Mouse (Mus musculus) left cerebral cortex, adult 2 months (tissue): Measurements from ENCODE around the gene Ccdc85b. TPM values are rescaled to one million over a fixed set of nuclear protein-coding genes. Genes with fewer than 3 reads are reported as not detected.
A peak's percentile ranks its signal among the peaks of the same experiment; 100 is the strongest.
"Not testable (repeated sequence)": the region's sequence is repeated elsewhere in the genome, so short reads cannot be mapped to it uniquely, and the experiment has no call there.

Experiments used
- DNase-seq, 2 experiments: peaks; one replicate each; pipeline ENCODE4 v3.0.0; 2021 to 2022; ENCODE audit warnings: low spot score in 2 of 2, mixed read lengths in 1 of 2; ENCODE audit errors: extremely low spot score in 1 of 2
- H3K27ac ChIP-seq: fragments of 200-600 bp; 2 replicates; pipeline ENCODE4 v1.8.1; 2022
- H3K4me3 ChIP-seq: fragments of 200-600 bp; 2 replicates; pipeline ENCODE4 v1.8.1; 2022
- CTCF ChIP-seq: fragments of 200-600 bp; IDR thresholded peaks from 2 replicates; pipeline ENCODE4 v1.8.1; 2022; ENCODE audit warnings: antibody characterized with exemption, mild to moderate bottlenecking, moderate library complexity
- intact Hi-C: fragments of 180-260 bp; cut with DNase I; formaldehyde crosslinking; loops from one replicate; pipeline ENCODE4 v1.15.1; 2025
- long read RNA-seq, 2 experiments: library from polyadenylated mRNA; stranded (forward); transcript quantifications; one replicate each; pipeline ENCODE4 v2.0.0; 2021; ENCODE audit warnings: borderline mapping rate in 2 of 2
- total RNA-seq, 2 experiments: library from RNA; stranded (reverse); gene quantifications; 2 replicates each; pipeline ENCODE4 v1.2.3; 2021

Gene Ccdc85b
- 10 to 100 TPM; 29.5 to 30.6 TPM for total RNA-seq
- long read RNA-seq, experiment 1, full-length matches to known transcripts = 88 of 88 reads
- long read RNA-seq, experiment 1, partial matches to known transcripts = 0 of 88 reads
- long read RNA-seq, experiment 1, other reads (novel, unspliced or antisense) = 0 of 88 reads
- long read RNA-seq, experiment 2, full-length matches to known transcripts = 61 of 61 reads
- long read RNA-seq, experiment 2, partial matches to known transcripts = 0 of 61 reads
- long read RNA-seq, experiment 2, other reads (novel, unspliced or antisense) = 0 of 61 reads

DNA sequence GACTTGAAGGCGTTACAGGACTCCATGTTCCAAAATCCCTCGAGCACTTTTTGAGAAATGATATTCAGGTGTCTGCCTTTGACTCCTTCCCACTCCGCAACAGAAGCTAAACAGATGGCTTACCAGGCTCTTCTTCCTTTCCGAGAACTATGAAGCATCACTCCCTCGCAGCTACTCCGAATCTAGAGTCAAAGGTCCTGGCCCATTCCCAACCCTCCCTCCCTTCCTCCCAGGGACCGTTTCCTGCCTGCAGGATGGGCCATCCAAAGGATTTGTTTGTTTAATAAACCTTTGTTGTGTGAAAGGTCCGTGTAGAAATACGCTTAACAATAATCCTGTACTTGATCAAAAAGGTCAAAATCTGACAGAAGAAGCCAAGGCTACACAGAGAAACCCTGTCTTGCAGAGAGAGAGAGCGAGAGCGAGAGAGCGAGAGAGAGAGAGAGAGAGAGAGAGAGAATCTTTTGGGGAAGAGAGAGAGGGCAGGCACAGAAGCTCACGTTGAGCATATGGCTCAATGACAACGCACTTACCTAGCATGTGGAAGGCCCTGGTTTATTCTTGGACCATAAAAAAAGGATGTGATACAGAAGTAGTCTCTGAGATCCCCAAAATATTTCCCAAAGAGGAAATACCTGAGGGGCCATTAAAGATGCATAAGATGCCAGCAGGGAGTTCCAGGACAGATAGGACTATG, at the start of gene Ccdc85b:
TSS of gene Ccdc85b (minus strand) at position 149 of the 697 bp plus-strand sequence.
- TF ChIP-seq CTCF = no peak
- peak within 1 kb of the TSS; percentile 99 for H3K27ac ChIP-seq
- intact Hi-C loops = loop anchor here (2.0 kb wide), 2 partner anchors 31 to 33 kb away; partner anchors contain the start of genes AI837181, Drap1 and Mus81
- DNase-seq = no peak
- H3K4me3 ChIP-seq = peak within 1 kb of the TSS; percentile 63

DNA sequence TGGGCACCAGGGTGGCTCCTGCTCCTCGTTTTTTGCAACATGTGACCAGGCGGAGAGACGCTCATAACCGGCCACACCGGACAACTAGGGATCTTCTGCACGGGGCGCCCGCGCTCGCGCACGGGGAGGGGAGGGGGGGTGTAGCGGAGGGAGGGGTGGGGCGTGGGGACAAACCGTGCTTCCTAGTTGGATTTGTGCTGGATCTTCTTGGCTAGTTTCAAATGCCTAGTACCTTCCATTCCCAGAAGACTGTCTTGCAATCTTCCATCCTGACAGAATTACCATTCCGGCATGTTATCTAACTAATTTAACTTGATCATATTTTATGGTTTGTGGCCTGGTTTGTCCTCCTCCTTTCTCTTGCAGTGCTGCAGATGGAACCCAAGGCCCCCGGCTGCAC, 46.0 kb upstream of the Ccdc85b start, which contains the start of gene 1700020D05Rik:
TSS of gene 1700020D05Rik (minus strand) at position 101 of the 400 bp plus-strand sequence.
- TF ChIP-seq CTCF = no peak
- intact Hi-C loops = no loop called here
- H3K4me3 ChIP-seq = no peak within 1 kb of the TSS
- DNase-seq = no peak
- H3K27ac ChIP-seq = no peak within 1 kb of the TSS

DNA sequence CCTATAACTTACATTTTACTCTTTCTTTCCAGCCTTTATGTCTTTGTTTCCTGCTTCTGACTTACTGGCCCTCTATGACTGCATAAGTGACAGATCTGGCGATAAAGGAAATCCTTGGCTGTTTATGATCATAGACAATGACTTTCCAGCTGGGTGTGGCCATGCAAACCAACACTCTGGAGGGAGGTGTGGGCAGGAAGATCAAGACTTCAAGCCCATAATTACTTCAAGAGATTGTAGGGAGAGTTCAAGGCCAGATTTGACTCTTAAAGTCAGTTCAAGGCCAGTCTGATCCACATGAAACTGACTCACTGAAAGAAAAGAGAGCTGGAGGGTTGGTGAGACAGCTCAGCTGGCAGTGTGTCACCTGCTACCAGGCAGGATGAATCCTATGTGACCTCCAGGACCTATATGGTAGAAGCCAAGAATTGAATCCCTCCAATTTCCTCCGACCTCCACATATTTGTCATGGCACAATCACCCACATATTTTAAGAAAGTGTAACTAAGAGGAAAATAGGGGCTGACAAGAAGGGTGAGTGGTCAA, 42.7 kb upstream of the Ccdc85b start:
- no peak overlapping the region for H3K4me3 ChIP-seq
- intact Hi-C loops = no loop called here
- no peak for TF ChIP-seq CTCF
- H3K27ac ChIP-seq = no peak overlapping the region
- no peak for DNase-seq

GRCm38 (mm10) chr19:5496052-5496370, 38.3 kb upstream of the Ccdc85b start:
- no peak for TF ChIP-seq CTCF
- intact Hi-C loops = no loop called here
- no peak for DNase-seq

DNA sequence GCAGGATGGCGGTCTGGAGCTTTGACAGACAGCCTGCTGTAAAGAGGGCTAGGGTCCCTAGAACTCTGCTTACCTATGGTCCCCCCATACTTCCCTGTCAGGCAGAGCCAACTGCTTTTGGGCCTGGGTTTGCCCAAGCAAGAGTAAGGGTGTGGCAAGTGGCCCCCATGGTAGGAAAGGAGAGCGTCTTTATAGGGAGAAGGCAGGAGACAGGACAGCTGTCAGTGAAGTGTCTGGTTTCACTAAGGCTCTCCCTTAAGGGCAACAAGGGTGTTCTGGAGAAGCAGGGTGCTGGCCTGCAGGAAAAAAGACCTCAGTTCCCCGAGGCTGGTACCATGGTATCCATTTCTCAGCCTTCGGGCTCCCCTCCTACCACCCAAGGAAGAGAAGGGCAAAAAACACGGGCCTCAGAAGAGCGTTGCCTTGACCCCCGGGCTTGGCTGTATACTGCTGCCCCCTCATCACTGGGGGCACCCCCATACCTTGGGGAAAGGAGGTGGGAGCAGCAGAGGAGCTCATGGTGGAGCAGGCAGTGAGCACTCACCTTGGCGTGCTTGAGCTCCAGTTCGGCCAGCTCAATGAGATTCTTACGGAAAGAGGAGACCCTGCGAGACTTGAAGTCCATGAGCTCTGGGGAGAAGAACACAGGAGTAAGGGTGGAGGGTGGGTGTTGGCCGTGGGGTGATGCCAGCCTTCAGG, 37.8 kb upstream of the Ccdc85b start:
- DNase-seq = no peak
- no peak for TF ChIP-seq CTCF
- Histone ChIP-seq H3K27ac (no peak overlapping the region), H3K4me3 (no peak overlapping the region)
- intact Hi-C loops = no loop called here

More at GRCm38 (mm10) chr19:5496052-5496370, 38.3 kb upstream of the Ccdc85b start:
- H3K27ac ChIP-seq = no peak overlapping the region
- no peak overlapping the region for H3K4me3 ChIP-seq

DNA sequence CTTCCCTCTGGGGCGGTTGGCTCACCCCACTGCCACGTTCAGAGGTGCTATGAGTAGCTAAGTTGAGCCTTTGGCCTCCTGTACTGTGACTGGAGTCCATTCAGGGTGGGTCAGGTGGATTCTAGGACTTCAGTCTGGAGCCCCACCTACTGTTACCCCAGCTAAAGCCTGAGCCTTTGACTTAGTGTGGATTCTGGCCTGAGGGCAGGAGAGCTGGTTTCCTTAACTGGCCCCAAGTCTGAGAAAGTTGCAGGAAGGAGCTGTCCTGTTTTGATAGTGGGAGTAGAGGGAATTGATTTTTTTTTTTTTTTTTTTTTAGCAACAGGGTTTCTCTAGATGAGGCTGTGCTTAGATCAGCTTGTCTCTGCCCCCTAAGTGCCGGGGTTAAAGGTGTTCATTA, 36.6 kb upstream of the Ccdc85b start:
- no peak overlapping the region for H3K4me3 ChIP-seq
- no peak for TF ChIP-seq CTCF
- DNase-seq = no peak
- intact Hi-C loops = no loop called here
- H3K27ac ChIP-seq = no peak overlapping the region

DNA sequence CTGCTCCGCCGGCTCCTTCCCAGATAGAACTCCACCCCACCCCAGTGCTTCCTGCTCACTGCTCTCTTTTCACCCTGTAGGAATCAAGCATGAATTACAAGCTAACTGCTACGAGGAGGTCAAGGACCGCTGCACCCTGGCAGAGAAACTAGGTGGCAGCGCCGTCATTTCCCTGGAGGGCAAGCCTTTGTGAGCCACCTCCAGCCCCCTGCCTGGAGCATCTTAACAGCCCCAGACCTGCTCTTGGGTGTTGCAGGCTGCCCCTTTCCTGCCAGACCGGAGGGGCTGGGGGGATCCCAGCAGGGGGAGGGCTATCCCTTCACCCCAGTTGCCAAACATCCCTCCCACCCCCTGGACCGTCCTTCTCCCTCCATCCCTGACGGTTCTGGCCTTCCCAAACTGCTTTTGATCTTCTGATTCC, 35.6 kb upstream of the Ccdc85b start:
- intact Hi-C loops, H3K4me3 ChIP-seq, H3K27ac ChIP-seq, DNase-seq: not testable (repeated sequence)

- no peak overlapping the region for H3K4me3 ChIP-seq
- intact Hi-C loops = no loop called here
- H3K27ac ChIP-seq = no peak overlapping the region
- no peak for DNase-seq
- no peak for TF ChIP-seq CTCF
Observed at GRCm38 (mm10) chr19:5492641-5493040, 34.9 kb upstream of the Ccdc85b start.

GRCm38 (mm10) chr19:5490898-5491708, 33.4 kb upstream of the Ccdc85b start:
- peak; percentile 77 to 78 for DNase-seq
- intact Hi-C loops = loop anchor here (1.0 to 2.0 kb wide), 2 partner anchors 20 to 67 kb away; partner anchors contain the start of genes Drap1 and Snx32
- TF ChIP-seq CTCF = no peak
- peak overlapping the region; percentile 91 for H3K4me3 ChIP-seq
- peak overlapping the region; percentile 99 for H3K27ac ChIP-seq

DNA sequence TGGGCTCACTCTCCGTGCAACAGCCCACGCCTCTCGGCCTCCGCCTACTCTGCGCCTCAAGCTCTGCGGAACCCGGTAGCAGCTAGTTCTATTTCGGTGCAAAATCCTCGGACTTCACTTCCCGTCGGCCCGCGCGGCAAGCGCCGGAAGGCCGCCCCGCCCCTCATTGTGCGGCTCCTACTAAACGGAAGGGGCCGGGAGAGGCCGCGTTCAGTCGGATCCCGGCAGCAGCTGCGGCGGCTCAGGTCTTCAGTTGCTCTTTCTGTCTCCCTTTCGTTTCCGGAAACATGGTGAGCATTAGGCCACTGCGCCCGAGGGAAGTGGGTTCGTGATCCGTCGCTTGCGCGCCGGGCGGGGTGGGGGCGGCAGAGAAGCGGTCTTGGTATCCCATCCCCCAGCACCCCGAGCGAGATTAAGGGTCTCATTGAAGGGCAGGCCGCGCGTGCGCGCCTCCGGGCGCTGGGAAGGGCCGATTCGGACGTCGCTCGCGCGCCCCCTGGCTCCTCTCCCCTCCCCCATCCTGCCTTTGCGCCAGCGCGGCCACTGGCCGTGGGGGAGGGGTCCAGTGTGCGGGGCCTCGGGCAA, 32.7 kb upstream of the Ccdc85b start, which contains the start of gene Cfl1:
TSS of gene Cfl1 (plus strand) at position 143 of the 585 bp plus-strand sequence.
- peak; percentile 93 to 95 for DNase-seq
- Histone ChIP-seq H3K4me3 (peak within 1 kb of the TSS; percentile 91), H3K27ac (peak within 1 kb of the TSS; percentile 99)
- no peak for TF ChIP-seq CTCF
- intact Hi-C loops = loop anchor here (1.0 to 2.0 kb wide), 2 partner anchors 20 to 66 kb away; partner anchors contain the start of genes Drap1 and Snx32

DNA sequence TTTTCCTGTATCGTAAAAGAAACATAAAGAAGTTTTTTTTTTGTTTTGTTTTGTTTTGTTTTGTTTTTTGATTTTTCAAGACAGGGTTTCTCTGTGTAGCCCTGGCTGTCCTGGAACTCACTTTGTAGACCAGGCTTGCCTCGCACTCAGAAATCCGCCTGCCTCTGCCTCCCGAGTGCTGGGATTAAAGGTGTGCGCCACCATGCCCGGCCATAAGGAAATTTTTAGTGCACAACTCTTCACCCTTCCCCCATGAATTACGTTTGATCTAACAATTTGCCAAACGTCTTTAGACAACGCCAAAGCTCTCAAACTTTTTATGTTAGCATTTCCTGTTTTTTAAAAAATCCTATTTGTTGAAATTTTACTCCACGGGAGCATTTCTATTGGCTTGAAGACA, 32.0 kb upstream of the Ccdc85b start:
- Histone ChIP-seq H3K4me3 (peak overlapping the region; percentile 91), H3K27ac (peak overlapping the region; percentile 99)
- intact Hi-C loops = loop anchor here (1.0 to 2.0 kb wide), 4 partner anchors 21 to 123 kb away; partner anchors contain the start of genes Banf1, Ccdc85b, Drap1 and Eif1ad
- not testable (repeated sequence) for DNase-seq
